Mouse (Mus musculus) myocyte (in vitro differentiated cells): ENCODE measurements around the gene Mgat5b.

Experiments used
- E2F4 ChIP-seq: IDR thresholded peaks from one replicate; pipeline ENCODE4 v1.6.1; 2011; ENCODE audit warnings: mild to moderate bottlenecking, control low read depth, moderate library complexity; ENCODE audit not compliant: insufficient read depth
- MAX ChIP-seq: IDR thresholded peaks from one replicate; pipeline ENCODE4 v1.6.1; 2011; ENCODE audit warnings: low read depth, mild to moderate bottlenecking, control low read depth
- POLR2A ChIP-seq: IDR thresholded peaks from one replicate; pipeline ENCODE4 v1.6.1; 2011; ENCODE audit warnings: low read depth, mild to moderate bottlenecking, control low read depth, moderate library complexity; ENCODE audit not compliant: insufficient read length
- POLR2AphosphoS2 ChIP-seq: IDR thresholded peaks from one replicate; pipeline ENCODE4 v1.6.1; 2011; ENCODE audit warnings: low read depth, control low read depth; ENCODE audit not compliant: insufficient read length
- REST ChIP-seq: IDR thresholded peaks from one replicate; pipeline ENCODE4 v1.6.1; 2011; ENCODE audit warnings: mild to moderate bottlenecking, control low read depth, moderate library complexity; ENCODE audit not compliant: insufficient read depth, insufficient read length
- TCF12 ChIP-seq: IDR thresholded peaks from one replicate; pipeline ENCODE4 v1.6.1; 2011; ENCODE audit warnings: mild to moderate bottlenecking, control low read depth; ENCODE audit not compliant: poor library complexity, insufficient read depth, severe bottlenecking
- USF1 ChIP-seq: IDR thresholded peaks from one replicate; pipeline ENCODE4 v1.6.1; 2011; ENCODE audit warnings: low read depth, mild to moderate bottlenecking, control low read depth, moderate library complexity

GRCm38 (mm10) chr11:116965961-116966360 lies 47.3 kb downstream of the Mgat5b start:
- TF ChIP-seq MAX: no peak
- no peak for TF ChIP-seq POLR2AphosphoS2
- TF ChIP-seq POLR2A: no peak
- TF ChIP-seq E2F4: no peak
- no peak for TF ChIP-seq TCF12
- no peak for TF ChIP-seq REST
- TF ChIP-seq USF1: no peak
